Mouse (Mus musculus): ENCODE data around the gene Ckap5.
A peak's percentile ranks its signal among the peaks of the same experiment; 100 is the strongest.

DNA sequence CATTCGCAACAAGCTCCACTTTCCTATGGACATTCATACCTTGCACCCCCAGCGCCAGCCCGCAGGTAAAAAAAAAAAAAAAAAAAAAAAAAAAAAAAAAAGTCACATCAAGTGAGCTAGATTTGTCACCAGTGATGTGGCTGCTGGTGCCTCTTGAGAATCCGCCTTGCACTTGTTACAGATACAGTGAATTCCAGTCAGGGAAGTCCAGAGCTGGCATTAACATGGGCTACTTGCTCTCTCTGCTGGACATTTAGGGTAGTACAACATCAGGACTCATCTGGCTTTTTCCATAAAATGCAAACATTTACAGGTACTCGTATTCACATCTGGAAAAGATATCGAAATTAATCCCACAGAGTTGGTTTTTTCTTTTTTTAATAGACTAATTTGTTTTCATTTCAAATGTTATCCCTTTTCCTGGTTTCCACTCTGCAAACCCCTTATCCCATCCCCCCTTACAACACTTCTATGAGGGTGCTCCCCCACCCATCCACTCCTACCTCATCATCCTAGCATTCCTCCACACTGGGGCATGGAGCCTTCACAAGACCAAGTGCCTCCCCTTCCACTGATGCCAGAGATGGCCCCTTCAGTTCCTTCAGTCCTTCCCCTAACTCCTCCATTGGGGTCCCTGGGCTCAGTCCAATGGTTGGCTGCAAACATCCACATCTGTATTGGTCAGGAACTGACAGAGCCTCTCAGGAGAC is 45.6 kb upstream of the Ckap5 start:
- TF ChIP-seq POLR2A (IDR thresholded peaks at IDR 0.05; ENCODE audit: borderline replicate concordance, extremely low read depth, insufficient read depth, insufficient read length, poor library complexity, severe bottlenecking) (no peak), CTCF (IDR thresholded peaks at IDR 0.05; ENCODE audit: borderline replicate concordance, extremely low read depth, insufficient read depth, insufficient read length) (peak; percentile 76; the same call in 1 of the 2 replicates)
